8 mouse cellular contexts compared by ENCODE assay signal in the genomic region with DNA sequence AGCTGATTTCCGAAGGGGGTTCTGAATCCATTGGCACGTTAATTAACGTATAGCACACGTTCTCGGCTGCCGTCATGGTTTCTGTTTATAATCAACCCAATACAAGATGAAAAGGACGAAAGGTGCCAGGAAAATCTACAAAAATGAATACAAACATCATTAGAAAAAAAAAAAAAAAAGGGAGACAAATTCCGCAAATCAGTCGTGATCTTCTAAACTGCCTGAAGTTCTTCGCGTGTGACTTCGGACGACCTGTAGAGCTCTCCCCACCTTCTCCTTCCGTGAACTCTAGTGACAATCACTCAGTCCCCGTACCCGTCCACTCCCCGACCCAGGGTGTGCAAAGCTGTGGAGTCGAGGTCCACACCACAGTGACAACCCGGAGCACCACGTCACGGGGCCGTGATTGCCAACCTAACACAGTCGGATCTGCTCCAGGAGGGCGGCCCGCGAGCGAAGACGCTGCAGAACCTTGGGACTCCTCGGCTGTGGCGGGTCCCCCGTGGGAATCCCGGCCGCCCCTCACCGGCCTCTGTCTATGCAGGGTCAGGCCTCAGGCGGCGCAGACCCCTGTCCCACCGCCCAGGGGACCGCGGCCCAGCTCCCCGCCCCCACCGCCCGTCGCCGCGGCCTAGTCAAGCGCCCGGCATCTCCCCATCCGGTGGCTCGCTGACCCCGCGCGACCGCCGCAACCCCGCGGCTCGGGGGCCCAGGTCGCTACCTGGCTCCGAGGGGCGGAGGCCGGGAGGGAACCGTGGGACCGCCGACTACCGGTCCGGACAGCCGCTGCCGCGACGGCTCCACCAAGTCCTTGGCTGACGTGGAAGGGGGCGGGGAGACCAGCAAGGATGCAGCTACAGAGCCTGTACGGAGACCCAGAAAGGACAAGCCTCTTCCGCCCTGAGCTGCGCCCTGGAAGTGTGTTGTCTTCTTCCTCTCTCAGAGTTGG. TPM values are rescaled to one million over a fixed set of nuclear protein-coding genes. Genes with fewer than 3 reads are reported as not detected.
DNase-seq lines count a peak whose midpoint lies in the region; ATAC-seq lines count a peak whose summit lies in the region.

A gene (minus strand): TSS at position 827 of the 949 bp plus-strand sequence.

- H3K4me1 ChIP-seq in hindbrain, embryonic 13.5 days (replicated peaks) = peaks cover 4% of the 10 kb centered on the region

- peak within 1 kb of the TSS; percentile 96 for H3K9ac ChIP-seq in hindbrain, embryonic 13.5 days

- peaks cover 27% of the 10 kb centered on the region for H3K36me3 ChIP-seq in hindbrain, embryonic 13.5 days

- DNase-seq in NIH3T3 (ENCODE audit: low read depth) = peak; percentile 92
- DNase-seq in cerebellum, postnatal 10 days = peak; percentile 95
- DNase-seq in frontal cortex, postnatal 14 days (ENCODE audit: low spot score in 2 of 2) = peak; percentile 81 to 86
- DNase-seq in layer of hippocampus, postnatal 36 days = peak; percentile 90 to 92
- DNase-seq in lung, postnatal 36 days = peak; percentile 98
- peak; percentile 96 for DNase-seq in retina, postnatal 1 day
- peak; percentile 86 to 92 for DNase-seq in urinary bladder, adult 18-20 months (ENCODE audit: low spot score in 2 of 2)

- 2% methylated on average over 49 of the region's 75 CpGs for WGBS in hindbrain, embryonic 13.5 days

- H3K9me3 ChIP-seq in hindbrain, embryonic 13.5 days = no peaks in the 10 kb centered on the region

- peak; percentile 99 for ATAC-seq in hindbrain, embryonic 13.5 days (ENCODE audit: low FRiP score)

- H3K27me3 ChIP-seq in hindbrain, embryonic 13.5 days = no peaks in the 10 kb centered on the region

- H3K27ac ChIP-seq in hindbrain, embryonic 13.5 days = peak within 1 kb of the TSS; percentile 79

- H3K4me2 ChIP-seq in hindbrain, embryonic 13.5 days = peak within 1 kb of the TSS; percentile 67

- peak within 1 kb of the TSS; percentile 95 for H3K4me3 ChIP-seq in hindbrain, embryonic 13.5 days

RNA-seq across cellular contexts. Expression of the gene that starts here (rescaled TPM):
- polyA plus RNA-seq in hindbrain, embryonic 13.5 days (2015; fragmentation: Nextera tagmentation; extraction: Ambion mirVana) = 91.4 and 93.4 TPM in 2 replicates
- 10 to 100 TPM; 64.0 to 67.3 TPM for total RNA-seq in layer of hippocampus, postnatal 36 days (2021)

Comparison
In these comparisons a context has a peak if more than half of its experiments do, and no peak if none do; other contexts are left out.
1. Peak in every context shown above with its lines: DNase-seq, ATAC-seq, H3K4me3 ChIP-seq and H3K27ac ChIP-seq.